Mouse (Mus musculus) ES-Bruce4 (cell line): ENCODE measurements around the gene Invs.

ENCODE experiments used
- CTCF ChIP-seq: IDR thresholded peaks from one replicate; pipeline ENCODE4 v1.8.1; 2011; ENCODE audit warnings: low read depth, low read length
- POLR2A ChIP-seq: IDR thresholded peaks from one replicate; pipeline ENCODE4 v1.8.1; 2011; ENCODE audit warnings: low read length; ENCODE audit not compliant: insufficient read depth

GRCm38 (mm10) chr4:48236721-48237120 is 42.8 kb upstream of the Invs start:
- no peak for TF ChIP-seq POLR2A
- no peak for TF ChIP-seq CTCF
